In the genomic region with DNA sequence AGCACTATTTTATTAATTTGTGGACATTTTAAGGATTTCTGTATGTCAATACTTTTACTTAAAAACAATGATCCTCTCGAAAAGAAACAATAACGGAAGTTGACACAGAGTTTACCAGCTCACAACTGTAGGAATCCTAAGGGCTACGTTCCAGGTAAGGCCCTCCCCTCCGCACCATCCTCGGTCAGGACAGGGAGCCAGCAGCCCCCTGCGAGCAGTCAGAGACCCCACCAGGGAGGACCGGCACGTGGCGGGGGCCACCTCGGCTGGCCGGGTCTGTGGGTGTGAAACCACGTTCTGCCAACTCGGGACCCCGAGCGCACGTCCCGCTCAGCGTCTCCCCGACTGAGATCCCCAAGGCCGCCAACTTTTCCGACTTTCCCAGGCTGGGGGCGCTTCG, we compare ENCODE assay signal across 8 mouse cellular contexts. TPM values are rescaled to one million over a fixed set of nuclear protein-coding genes. Genes with fewer than 3 reads are reported as not detected.
DNase-seq lines count a peak whose midpoint lies in the region; ATAC-seq and TF ChIP-seq lines count a peak whose summit lies in the region.

No protein-coding gene starts in this region.

- TF ChIP-seq EP300 in liver, postnatal 0 days (IDR thresholded peaks at IDR 0.05; ENCODE audit: low read depth): no peak

- H3K9me3 ChIP-seq in forebrain, embryonic 14.5 days (replicated peaks; ENCODE audit: control insufficient read depth, low read length): no peaks in the 10 kb centered on the region
- no peaks in the 10 kb centered on the region for H3K9me3 ChIP-seq in liver, postnatal 0 days (ENCODE audit: low read length)

- WGBS in forebrain, embryonic 14.5 days: 0% methylated on average over 13 of the region's 23 CpGs
- under 1% methylated on average over 20 of the region's 23 CpGs for WGBS in liver, postnatal 0 days (ENCODE audit: insufficient replicate concordance)

- H3K4me1 ChIP-seq in forebrain, embryonic 14.5 days (ENCODE audit: control insufficient read depth, insufficient read depth, low read length): peaks cover 6% of the 10 kb centered on the region
- H3K4me1 ChIP-seq in liver, postnatal 0 days (ENCODE audit: insufficient read depth): peaks cover 6% of the 10 kb centered on the region; the same call in 1 of the 2 replicates

- peak; percentile 13 for ATAC-seq in forebrain, embryonic 14.5 days
- ATAC-seq in liver, postnatal 0 days: peak; percentile 20
- no peak for ATAC-seq in monocyte, adult 5-6 weeks (replicated peaks; ENCODE audit: insufficient number of reproducible peaks, low FRiP score, low TSS enrichment, poor library complexity, severe bottlenecking)

- H3K4me3 ChIP-seq in layer of hippocampus, adult 2 months: peak overlapping the region; percentile 77
- H3K4me3 ChIP-seq in forebrain, embryonic 14.5 days (ENCODE audit: low read depth, low read length): peak overlapping the region; percentile 63
- peak overlapping the region; percentile 79 for H3K4me3 ChIP-seq in liver, postnatal 0 days (ENCODE audit: low read depth, low read length)

- H3K9ac ChIP-seq in forebrain, embryonic 14.5 days (ENCODE audit: low read length): peak overlapping the region; percentile 73
- peak overlapping the region; percentile 93 for H3K9ac ChIP-seq in liver, postnatal 0 days (replicated peaks)

- DNase-seq in layer of hippocampus, adult 2 months (ENCODE audit: low spot score in 2 of 2): no peak
- no peak for DNase-seq in layer of hippocampus, adult 9-10 months (ENCODE audit: low spot score)
- DNase-seq in brain, embryonic 14.5 days (ENCODE audit: low read depth): peak; percentile 15
- peak; percentile 2 for DNase-seq in forebrain, embryonic 14.5 days (ENCODE audit: low spot score)
- DNase-seq in induced T-regulatory cell, adult 2 months (ENCODE audit: low read depth): peak; percentile 42
- peak; percentile 47 for DNase-seq in liver, postnatal 0 days
- peak; percentile 12 for DNase-seq in retina, postnatal 1 day

- H3K36me3 ChIP-seq in forebrain, embryonic 14.5 days (ENCODE audit: control insufficient read depth, insufficient read depth, low read length): peaks cover 9% of the 10 kb centered on the region; the same call in 1 of the 2 replicates
- peaks cover 12% of the 10 kb centered on the region for H3K36me3 ChIP-seq in liver, postnatal 0 days (replicated peaks; ENCODE audit: insufficient read depth, low read length)

- peak overlapping the region; percentile 93 for H3K4me2 ChIP-seq in forebrain, embryonic 14.5 days (ENCODE audit: low read length)
- H3K4me2 ChIP-seq in liver, postnatal 0 days (ENCODE audit: low read depth, low read length): peak overlapping the region; percentile 93

- H3K27ac ChIP-seq in layer of hippocampus, adult 2 months: peak overlapping the region; percentile 15; the same call in 1 of the 2 replicates
- H3K27ac ChIP-seq in forebrain, embryonic 14.5 days (ENCODE audit: low read depth, low read length): no peak overlapping the region
- peak overlapping the region; percentile 92 for H3K27ac ChIP-seq in liver, postnatal 0 days (ENCODE audit: low read depth)

- TF ChIP-seq POLR2A in brain, embryonic 14.5 days (IDR thresholded peaks at IDR 0.05; ENCODE audit: borderline replicate concordance, extremely low read depth, insufficient read depth, insufficient read length, poor library complexity, severe bottlenecking): no peak

- TF ChIP-seq CTCF in layer of hippocampus, adult 2 months (conservative IDR thresholded peaks at IDR 0.05): no peak
- no peak for TF ChIP-seq CTCF in brain, embryonic 14.5 days (IDR thresholded peaks at IDR 0.05; ENCODE audit: borderline replicate concordance, extremely low read depth, insufficient read depth, insufficient read length)
- TF ChIP-seq CTCF in liver, postnatal 0 days (IDR thresholded peaks at IDR 0.05; ENCODE audit: low read depth): no peak

- H3K27me3 ChIP-seq in forebrain, embryonic 14.5 days (replicated peaks; ENCODE audit: control insufficient read depth, insufficient read depth, low read length): no peaks in the 10 kb centered on the region
- H3K27me3 ChIP-seq in liver, postnatal 0 days (ENCODE audit: insufficient read depth, low read length): no peaks in the 10 kb centered on the region

RNA-seq across cellular contexts. Expression of a gene that starts 0.6 kb away (rescaled TPM):
- 10 to 100 TPM; 55.1 to 55.6 TPM for total RNA-seq in layer of hippocampus, adult 2 months (2021)
- 65.6 and 67.1 TPM in 2 replicates for polyA plus RNA-seq in brain, embryonic 14.5 days (2012; rRNA removed)
- 23.7 TPM in 2 replicates for polyA plus RNA-seq in forebrain, embryonic 14.5 days (2014; fragmentation: Nextera tagmentation; extraction: Ambion mirVana)
- polyA plus RNA-seq in liver, postnatal 0 days (2015; fragmentation: Nextera tagmentation; extraction: Ambion mirVana): 37.3 and 40.6 TPM in 2 replicates
- total RNA-seq in monocyte, adult 5-6 weeks (2017): 28.4 to 35.3 TPM (median 33.6 TPM) in 3 replicates

RNA-seq across cellular contexts. Expression of a gene that starts 17.5 kb away (rescaled TPM):
- total RNA-seq in layer of hippocampus, adult 2 months (2021): 10 to 100 TPM; 17.1 to 18.1 TPM
- 18.7 and 22.3 TPM in 2 replicates for polyA plus RNA-seq in brain, embryonic 14.5 days (2012; rRNA removed)
- polyA plus RNA-seq in forebrain, embryonic 14.5 days (2014; fragmentation: Nextera tagmentation; extraction: Ambion mirVana): 29.3 and 33.3 TPM in 2 replicates
- 20.0 and 21.3 TPM in 2 replicates for polyA plus RNA-seq in liver, postnatal 0 days (2015; fragmentation: Nextera tagmentation; extraction: Ambion mirVana)
- total RNA-seq in monocyte, adult 5-6 weeks (2017): 15.5 to 27.8 TPM (median 23.1 TPM) in 3 replicates

RNA-seq across cellular contexts. Expression of a gene that starts 17.6 kb away (rescaled TPM):
- 1 to 10 TPM; 3.9 to 4.2 TPM for total RNA-seq in layer of hippocampus, adult 2 months (2021)
- polyA plus RNA-seq in brain, embryonic 14.5 days (2012; rRNA removed): 4.7 and 5.1 TPM in 2 replicates
- 5.8 and 8.7 TPM in 2 replicates for polyA plus RNA-seq in forebrain, embryonic 14.5 days (2014; fragmentation: Nextera tagmentation; extraction: Ambion mirVana)
- 3.2 and 4.2 TPM in 2 replicates for polyA plus RNA-seq in liver, postnatal 0 days (2015; fragmentation: Nextera tagmentation; extraction: Ambion mirVana)
- 1.6 TPM in 1 of 3 replicates, not detected in the others for total RNA-seq in monocyte, adult 5-6 weeks (2017)

RNA-seq across cellular contexts. Expression of a gene that starts 17.7 kb away (rescaled TPM):
- total RNA-seq in layer of hippocampus, adult 2 months (2021): 1 to 10 TPM; 8.8 to 9.1 TPM
- polyA plus RNA-seq in brain, embryonic 14.5 days (2012; rRNA removed): 16.5 and 23.3 TPM in 2 replicates
- polyA plus RNA-seq in forebrain, embryonic 14.5 days (2014; fragmentation: Nextera tagmentation; extraction: Ambion mirVana): 5.0 and 8.2 TPM in 2 replicates
- polyA plus RNA-seq in liver, postnatal 0 days (2015; fragmentation: Nextera tagmentation; extraction: Ambion mirVana): 3.3 and 3.9 TPM in 2 replicates
- 9.5 to 14.7 TPM (median 11.4 TPM) in 3 replicates for total RNA-seq in monocyte, adult 5-6 weeks (2017)

RNA-seq across cellular contexts. Expression of a gene that starts 18.1 kb away (rescaled TPM):
- total RNA-seq in layer of hippocampus, adult 2 months (2021): 1 to 10 TPM in 1 of 2 experiments, not detected in 1; 1.6 TPM
- polyA plus RNA-seq in brain, embryonic 14.5 days (2012; rRNA removed): 0.33 TPM in 1 of 2 replicates, not detected in the other
- 0.62 and 0.78 TPM in 2 replicates for polyA plus RNA-seq in forebrain, embryonic 14.5 days (2014; fragmentation: Nextera tagmentation; extraction: Ambion mirVana)
- polyA plus RNA-seq in liver, postnatal 0 days (2015; fragmentation: Nextera tagmentation; extraction: Ambion mirVana): 1.8 and 1.9 TPM in 2 replicates
- 1.6 TPM in 1 of 3 replicates, not detected in the others for total RNA-seq in monocyte, adult 5-6 weeks (2017)

Comparison
In these comparisons a context has a peak if more than half of its experiments do, and no peak if none do; other contexts are left out.
1. DNase-seq: peak in brain, embryonic 14.5 days (single experiment), forebrain, embryonic 14.5 days (single experiment), induced T-regulatory cell, adult 2 months (single experiment), liver, postnatal 0 days (single experiment) and retina, postnatal 1 day (single experiment); none in layer of hippocampus, adult 2 months (0 of 2) and layer of hippocampus, adult 9-10 months (single experiment).
2. Peak in every context shown above with its lines, with median percentiles within 50 percentile points of each other: H3K4me3 ChIP-seq.